Mouse (Mus musculus): ENCODE results near the gene Ptpn3. TPM values are rescaled to one million over a fixed set of nuclear protein-coding genes. Genes with fewer than 3 reads are reported as not detected.

The Ptpn3 gene
- polyA plus RNA-seq, 1 experiment from 2014 or later, result 1.5 TPM

DNA sequence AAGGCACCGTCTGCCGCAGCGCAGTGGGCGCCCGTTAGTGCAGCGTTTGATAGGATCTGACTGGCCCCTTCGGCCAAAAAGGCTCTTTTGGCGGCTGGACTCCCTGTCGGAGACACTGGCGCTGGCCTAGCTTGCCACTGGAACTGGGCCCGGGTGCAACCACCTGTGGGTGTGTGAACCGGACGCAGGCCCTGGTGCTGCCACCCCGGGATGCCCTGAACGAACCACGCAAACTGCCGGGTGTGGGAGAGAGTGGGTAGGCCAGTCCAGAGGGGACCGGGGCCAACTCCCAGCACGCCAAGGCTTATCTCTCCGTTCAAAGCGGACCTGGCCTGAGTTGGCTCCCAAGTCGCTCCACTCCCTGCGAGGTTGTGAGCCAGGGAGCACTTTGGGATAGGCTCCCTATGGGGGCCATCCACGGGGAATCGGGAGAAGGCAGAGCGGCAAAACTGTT is 159.7 kb downstream of the Ptpn3 start:
- ATAC-seq (replicated peaks; ENCODE audit: insufficient number of reproducible peaks, insufficient read depth, low FRiP score, low read depth), result no peak
- WGBS, result 9% methylated on average over 26 of the region's 26 CpGs
- Histone ChIP-seq H3K36me3 (no peaks in the 10 kb centered on the region), H3K4me1 (replicated peaks) (peaks cover 21% of the 10 kb centered on the region), H3K4me2 (peak overlapping the region; percentile 99), H3K27ac (no peak overlapping the region), H3K27me3 (peaks cover 64% of the 10 kb centered on the region), H3K9ac (peak overlapping the region; percentile 7; the same call in 1 of the 2 replicates), H3K9me3 (replicated peaks) (no peaks in the 10 kb centered on the region), H3K4me3 (peak overlapping the region; percentile 70)

DNA sequence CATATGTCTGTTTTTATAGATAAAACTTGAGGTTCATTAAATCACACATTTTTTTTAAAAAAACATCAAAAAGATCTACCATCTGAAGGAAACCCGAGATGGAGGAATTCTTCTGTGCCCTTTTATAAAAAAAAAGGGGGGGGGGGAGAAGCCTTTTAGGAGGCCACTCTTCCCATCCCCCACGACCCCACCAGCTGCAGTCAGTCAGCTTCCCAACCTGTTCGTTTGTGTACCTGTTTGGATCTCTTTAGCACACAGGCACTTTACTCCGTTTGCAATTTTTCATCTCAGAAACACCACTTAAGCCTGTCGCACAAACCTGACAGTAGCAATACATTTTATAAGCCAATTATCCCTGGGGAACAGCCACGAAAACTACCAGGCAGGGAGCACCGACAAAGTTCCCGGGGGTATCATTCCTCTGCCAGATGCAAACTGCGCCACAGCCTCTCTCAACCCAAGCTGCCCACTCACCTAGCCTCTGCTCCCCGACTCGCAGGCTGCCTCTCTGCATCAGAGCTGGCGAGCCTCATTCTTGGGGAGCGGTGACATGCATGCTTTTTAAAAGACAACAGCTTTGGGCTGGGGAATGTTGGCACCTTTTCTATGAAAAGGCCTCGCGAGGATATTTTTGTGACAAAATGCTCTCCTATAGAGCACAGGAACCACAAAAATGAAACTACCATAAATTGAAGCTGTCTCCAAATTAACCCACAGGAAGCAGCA is 160.5 kb downstream of the Ptpn3 start:
- peaks cover 68% of the 10 kb centered on the region for H3K27me3 ChIP-seq
- peaks cover 21% of the 10 kb centered on the region for H3K4me1 ChIP-seq (replicated peaks)
- H3K36me3 ChIP-seq, result no peaks in the 10 kb centered on the region
- peak overlapping the region; percentile 99 for H3K4me2 ChIP-seq
- no peak for ATAC-seq (replicated peaks; ENCODE audit: insufficient number of reproducible peaks, insufficient read depth, low FRiP score, low read depth)
- no peak overlapping the region for H3K9ac ChIP-seq
- 39% methylated on average over 15 of the region's 15 CpGs for WGBS
- H3K9me3 ChIP-seq (replicated peaks), result no peaks in the 10 kb centered on the region
- no peak overlapping the region for H3K27ac ChIP-seq
- peak overlapping the region; percentile 70; the same call in 1 of the 2 replicates for H3K4me3 ChIP-seq

Other genes starting within 250 kb of the Ptpn3 start
- gene Epb41l4b, start 158.4 kb downstream of the Ptpn3 start, polyA plus RNA-seq (2015; fragmentation: Nextera tagmentation; extraction: Ambion mirVana), result 0.31 and 1.1 TPM in 2 replicates
- 14.0 and 20.2 TPM in 2 replicates for gene Palm2, start 132.4 kb upstream of the Ptpn3 start, polyA plus RNA-seq (2015; fragmentation: Nextera tagmentation; extraction: Ambion mirVana)